ENCODE assay signal across 15 mouse cellular contexts in genomic region chr6:95483686-95484085, GRCm38 (mm10).
A peak's percentile ranks its signal among the peaks of the same experiment; 100 is the strongest.
DNase-seq lines count a peak whose midpoint lies in the region; ATAC-seq and TF ChIP-seq lines count a peak whose summit lies in the region.
"Had no signal": no experiment of that assay in that cellular context is flagged by ENCODE, and none has a peak within 500 bp of the region (broad histone marks: within the 10 kb centered on the region; RNA-seq: fewer than 3 reads in every experiment).

No protein-coding gene starts in this region.

- no peak overlapping the region for H3K4me3 ChIP-seq in intestine, embryonic 14.5 days (ENCODE audit: low read depth, low read length)
- no peak overlapping the region for H3K4me3 ChIP-seq in intestine, postnatal 0 days (ENCODE audit: low read depth, low read length)
- H3K4me3 ChIP-seq in neural tube, embryonic 14.5 days (ENCODE audit: low read depth, low read length): no peak overlapping the region
- H3K4me3 ChIP-seq: forebrain, embryonic 15.5 days; hindbrain, embryonic 10.5 days; hindbrain, embryonic 15.5 days; liver, embryonic 13.5 days; megakaryocyte, embryonic 14.5 days; midbrain, embryonic 13.5 days had no signal

- ATAC-seq in intestine, embryonic 14.5 days (replicated peaks; ENCODE audit: low FRiP score, low TSS enrichment, low read depth): no peak
- no peak for ATAC-seq in intestine, postnatal 0 days
- ATAC-seq in neural tube, embryonic 14.5 days (ENCODE audit: low read depth): no peak
- ATAC-seq: inflammation-experienced regulatory T-cells, adult 6 months had no signal

- H3K27ac ChIP-seq in intestine, embryonic 14.5 days (ENCODE audit: low read depth): no peak overlapping the region
- H3K27ac ChIP-seq in intestine, postnatal 0 days (ENCODE audit: low read depth, low read length): no peak overlapping the region
- peak overlapping the region; percentile 22; the same call in 1 of the 2 replicates for H3K27ac ChIP-seq in neural tube, embryonic 14.5 days (ENCODE audit: low read depth, low read length)
- H3K27ac ChIP-seq: forebrain, embryonic 15.5 days; hindbrain, embryonic 10.5 days; liver, embryonic 13.5 days; midbrain, embryonic 13.5 days had no signal

- H3K4me1 ChIP-seq in intestine, embryonic 14.5 days (replicated peaks; ENCODE audit: control insufficient read depth, insufficient read depth, low read length): 0 out of 2 replicates have a peak, but pooled peaks cover 4% of the 10 kb centered on the region
- no peaks in the 10 kb centered on the region for H3K4me1 ChIP-seq in intestine, postnatal 0 days (replicated peaks; ENCODE audit: control insufficient read depth, insufficient read depth, low read length)
- H3K4me1 ChIP-seq in neural tube, embryonic 14.5 days (ENCODE audit: control insufficient read depth, insufficient read depth, low read length): 0 out of 2 replicates have a peak, but pooled peaks cover 7% of the 10 kb centered on the region

- no peaks in the 10 kb centered on the region for H3K9me3 ChIP-seq in intestine, embryonic 14.5 days (ENCODE audit: control insufficient read depth, low read length)
- H3K9me3 ChIP-seq in intestine, postnatal 0 days (ENCODE audit: control insufficient read depth): no peaks in the 10 kb centered on the region
- H3K9me3 ChIP-seq in neural tube, embryonic 14.5 days (ENCODE audit: control insufficient read depth, low read length): no peaks in the 10 kb centered on the region
- H3K9me3 ChIP-seq: forebrain, embryonic 15.5 days; hindbrain, embryonic 15.5 days; liver, embryonic 13.5 days; midbrain, embryonic 13.5 days had no signal

- no peak overlapping the region for H3K4me2 ChIP-seq in intestine, embryonic 14.5 days (ENCODE audit: low read length)
- H3K4me2 ChIP-seq in intestine, postnatal 0 days (replicated peaks; ENCODE audit: low read depth): no peak overlapping the region
- H3K4me2 ChIP-seq in neural tube, embryonic 14.5 days (ENCODE audit: low read depth, low read length): no peak overlapping the region
- H3K4me2 ChIP-seq: forebrain, embryonic 15.5 days; hindbrain, embryonic 15.5 days; liver, embryonic 13.5 days; midbrain, embryonic 13.5 days had no signal

- WGBS in intestine, embryonic 14.5 days: 90% methylated on average over 3 of the region's 4 CpGs
- WGBS in intestine, postnatal 0 days: 93% methylated on average over 4 of the region's 4 CpGs
- 94% methylated on average over 4 of the region's 4 CpGs for WGBS in neural tube, embryonic 14.5 days

- no peak for TF ChIP-seq CTCF in intestine, postnatal 0 days (IDR thresholded peaks at IDR 0.05; ENCODE audit: low read depth)

- no peaks in the 10 kb centered on the region for H3K27me3 ChIP-seq in intestine, embryonic 14.5 days (replicated peaks; ENCODE audit: control insufficient read depth, insufficient read depth, low read length)
- no peaks in the 10 kb centered on the region for H3K27me3 ChIP-seq in intestine, postnatal 0 days (replicated peaks; ENCODE audit: control insufficient read depth, insufficient read depth, low read length)
- no peaks in the 10 kb centered on the region for H3K27me3 ChIP-seq in neural tube, embryonic 14.5 days (ENCODE audit: control insufficient read depth, insufficient read depth, low read length)
- H3K27me3 ChIP-seq: forebrain, embryonic 15.5 days; hindbrain, embryonic 15.5 days; liver, embryonic 13.5 days; megakaryocyte, embryonic 14.5 days; midbrain, embryonic 13.5 days had no signal

- no peak overlapping the region for H3K9ac ChIP-seq in intestine, embryonic 14.5 days (ENCODE audit: low read length)
- H3K9ac ChIP-seq in intestine, postnatal 0 days (ENCODE audit: low read depth, low read length): no peak overlapping the region
- no peak overlapping the region for H3K9ac ChIP-seq in neural tube, embryonic 14.5 days (replicated peaks; ENCODE audit: low read depth, low read length)
- H3K9ac ChIP-seq: forebrain, embryonic 15.5 days; hindbrain, embryonic 15.5 days; liver, embryonic 13.5 days; midbrain, embryonic 13.5 days had no signal

- peak; percentile 49 to 53 for DNase-seq in cerebellum, postnatal 10 days
- no peak for DNase-seq in cerebellum, adult 11 months
- DNase-seq in intestine, embryonic 14.5 days (ENCODE audit: low spot score): peak; percentile 44
- DNase-seq in neural tube, embryonic 10.5 days (ENCODE audit: extremely low spot score, low spot score): no peak
- DNase-seq in T-cell, adult 2 months (ENCODE audit: low spot score): no peak
- DNase-seq: liver, embryonic 13.5 days; thymus, adult 2 months had no signal

- H3K36me3 ChIP-seq in intestine, embryonic 14.5 days (ENCODE audit: control insufficient read depth, insufficient read depth, low read length): no peaks in the 10 kb centered on the region
- H3K36me3 ChIP-seq in intestine, postnatal 0 days (ENCODE audit: control insufficient read depth, insufficient read depth): peaks cover 10% of the 10 kb centered on the region; the same call in 1 of the 2 replicates
- H3K36me3 ChIP-seq in neural tube, embryonic 14.5 days (ENCODE audit: control insufficient read depth, insufficient read depth, low read length): no peaks in the 10 kb centered on the region
- H3K36me3 ChIP-seq: forebrain, embryonic 15.5 days; hindbrain, embryonic 15.5 days; midbrain, embryonic 13.5 days had no signal

Comparison
In these comparisons a context has a peak if more than half of its experiments do, and no peak if none do; other contexts are left out.
1. DNase-seq: peak in cerebellum, postnatal 10 days (2 of 2) and intestine, embryonic 14.5 days (single experiment); none in cerebellum, adult 11 months (single experiment), neural tube, embryonic 10.5 days (single experiment) and T-cell, adult 2 months (single experiment).